Mouse (Mus musculus) right cerebral cortex, postnatal 25 days (tissue): ENCODE measurements around the gene 1520401A03Rik.
A peak's percentile ranks its signal among the peaks of the same experiment; 100 is the strongest.

ENCODE experiments used
- DNase-seq: peaks from one replicate; pipeline ENCODE4 v3.0.0; 2022

Gene 1520401A03Rik

DNA sequence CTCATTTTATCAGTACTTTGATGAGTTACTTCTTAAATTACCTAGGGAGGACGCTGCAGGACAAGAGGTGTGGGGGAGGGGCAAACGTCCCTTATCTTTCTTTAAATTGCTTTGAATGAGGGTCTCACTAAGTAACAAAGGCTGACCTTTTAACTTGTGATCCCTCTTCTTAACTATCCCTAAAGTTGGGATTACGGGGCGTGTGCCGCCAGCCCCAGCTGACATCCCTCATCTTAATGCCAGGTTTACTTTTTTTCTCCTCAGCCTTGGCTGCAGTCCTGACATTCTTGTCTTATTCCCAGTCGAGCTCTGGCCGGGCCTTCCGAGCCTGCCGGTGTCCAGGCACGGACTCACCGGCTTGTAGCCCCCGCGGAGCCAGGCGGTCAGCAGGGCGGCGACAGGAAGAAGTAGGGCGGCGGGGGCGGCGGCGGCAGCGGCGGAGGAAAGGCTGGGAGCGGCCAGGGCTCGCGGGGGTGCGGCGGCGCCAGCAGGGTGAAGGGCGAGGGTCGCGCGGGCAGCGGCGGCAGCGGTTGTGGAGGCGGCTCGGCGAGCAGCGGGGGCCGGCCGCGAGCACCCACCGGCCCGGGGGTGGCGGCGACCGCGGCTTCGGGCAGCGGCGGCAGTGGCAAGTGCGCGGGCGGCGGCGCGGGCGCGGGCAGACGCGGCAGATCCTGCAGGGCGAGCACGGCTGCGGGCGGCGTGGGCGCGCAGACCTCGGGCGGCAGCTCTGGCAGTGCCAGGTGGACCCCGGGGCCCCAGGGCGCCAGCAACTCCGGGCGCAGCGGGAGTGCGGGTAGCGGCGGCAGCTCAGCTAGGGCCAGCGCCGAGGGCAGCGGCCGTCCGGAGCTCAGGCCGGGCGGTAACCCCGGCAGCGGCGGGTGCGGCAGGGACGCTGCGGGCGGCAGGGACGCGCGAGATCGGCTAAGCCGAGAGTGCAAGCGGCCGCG, 23.2 kb downstream of the 1520401A03Rik start:
- peak; percentile 47 for DNase-seq

DNA sequence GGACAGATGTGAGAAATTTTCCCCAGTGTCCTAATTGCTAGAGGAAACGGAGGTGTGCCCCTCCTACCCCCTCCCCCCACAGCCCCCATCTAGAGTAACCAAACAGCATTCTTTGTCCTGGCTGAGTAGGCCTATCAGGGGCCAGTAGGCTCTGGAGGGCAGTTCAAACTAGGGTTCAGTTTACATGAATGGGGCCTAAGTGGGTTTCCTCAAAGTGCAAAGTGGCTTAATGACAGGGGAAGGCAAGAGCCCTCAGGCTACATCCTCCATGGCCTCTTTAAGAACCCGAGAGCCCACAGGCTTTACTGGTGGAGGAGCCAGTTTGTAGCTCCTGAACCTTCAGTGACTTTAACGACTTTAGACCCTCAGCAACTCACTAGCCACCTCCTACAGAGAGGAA, 26.8 kb downstream of the 1520401A03Rik start:
- DNase-seq = no peak

DNA sequence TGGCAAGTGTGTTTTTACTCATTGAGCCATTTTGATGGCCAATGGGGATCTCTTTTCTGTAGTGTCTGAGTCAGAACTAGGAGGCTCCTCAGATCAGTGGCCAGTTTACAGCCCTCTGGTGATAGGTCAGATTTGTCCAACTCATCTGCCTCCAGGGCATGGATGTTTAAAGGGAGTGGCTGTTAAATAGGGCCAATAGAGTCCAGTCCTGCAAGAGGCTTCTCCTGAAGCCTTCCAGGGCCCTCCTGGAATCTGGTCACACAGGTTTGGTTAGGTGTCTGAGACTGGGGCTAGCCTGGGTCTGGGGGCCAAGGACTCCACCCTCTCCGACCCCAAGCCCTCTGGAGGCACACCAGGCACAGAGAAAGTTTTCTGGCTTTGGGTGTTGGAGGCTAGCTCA, 28.1 kb downstream of the 1520401A03Rik start:
- DNase-seq = no peak

DNA sequence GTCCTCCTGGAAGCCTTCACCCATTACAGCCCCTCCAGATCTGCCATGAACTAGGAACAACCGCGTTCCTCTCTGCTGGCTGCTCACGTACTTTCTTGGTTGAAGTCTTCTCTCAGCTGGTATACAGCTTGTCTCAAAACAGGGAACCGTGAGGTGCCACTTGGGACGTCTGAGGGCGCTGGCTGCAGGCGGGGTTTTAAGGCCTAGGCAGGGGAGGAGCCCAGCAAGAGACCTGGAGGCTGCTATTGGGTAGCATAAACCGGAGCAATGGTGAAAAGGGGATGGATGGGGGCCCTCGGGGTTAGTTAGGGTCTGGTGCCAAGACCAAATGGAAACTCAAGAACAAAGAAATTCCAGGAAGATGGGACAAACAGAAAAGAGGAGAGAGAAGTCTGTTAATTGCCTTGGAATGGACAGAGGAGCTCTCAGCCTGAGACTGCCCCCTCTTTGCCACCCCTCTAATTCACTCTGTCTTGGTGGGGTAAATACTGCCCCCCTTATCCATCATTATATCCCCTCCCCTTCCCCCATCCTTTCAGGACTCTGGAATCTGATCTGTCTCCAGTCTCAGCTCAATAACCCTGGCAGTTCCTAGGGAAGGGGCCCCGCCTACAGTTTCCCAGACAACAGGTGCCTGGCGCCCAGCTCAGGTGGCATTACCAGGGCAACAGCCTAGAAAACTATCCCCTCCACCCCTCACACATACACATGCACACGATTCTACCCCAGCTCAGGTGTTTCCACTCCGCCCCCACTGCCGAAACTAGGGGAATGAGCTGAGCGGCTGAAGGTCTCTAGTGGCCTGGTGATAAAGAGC, 38.5 kb downstream of the 1520401A03Rik start, which contains the start of gene Cldn9:
Gene Cldn9 (minus strand): TSS at position 171 of the 817 bp plus-strand sequence.
- no peak for DNase-seq

DNA sequence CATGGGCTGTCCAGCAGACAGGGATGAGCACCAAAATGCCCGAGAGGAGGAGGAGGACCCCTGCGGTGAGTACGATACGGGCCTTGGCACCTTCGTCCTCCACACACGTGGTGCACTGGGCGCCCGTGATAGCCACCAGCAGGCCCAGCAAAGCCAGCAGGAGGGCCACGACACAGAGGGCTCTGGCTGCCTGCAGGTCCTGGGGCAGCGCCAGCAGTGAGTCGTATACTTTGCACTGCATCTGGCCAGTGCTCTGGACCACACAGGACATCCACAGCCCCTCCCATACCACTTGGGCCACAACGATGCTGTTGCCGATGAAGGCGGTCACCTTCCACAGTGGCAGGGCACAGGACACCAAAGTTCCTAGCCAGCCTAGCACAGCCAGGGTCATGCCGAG, 39.4 kb downstream of the 1520401A03Rik start:
- DNase-seq = no peak

DNA sequence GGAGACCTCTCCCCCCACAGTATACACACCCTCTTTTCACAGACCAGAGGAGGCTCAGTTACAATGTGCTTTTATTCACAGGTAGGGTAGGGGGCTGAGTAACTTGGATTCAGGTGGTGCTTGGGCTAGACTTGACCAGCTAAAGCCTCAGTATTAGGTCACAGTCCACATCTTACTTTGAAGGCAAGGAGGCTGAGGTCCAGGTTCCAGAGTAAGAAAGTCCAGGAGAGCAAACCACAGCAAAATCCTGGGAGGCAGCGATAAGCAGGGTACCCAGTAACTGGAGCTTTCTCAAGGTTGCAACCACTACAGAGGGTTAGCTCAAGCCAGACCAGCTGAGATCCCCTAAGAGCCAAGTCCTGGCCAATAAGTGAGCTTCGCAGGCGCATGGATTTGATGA, 40.1 kb downstream of the 1520401A03Rik start:
- DNase-seq = no peak

DNA sequence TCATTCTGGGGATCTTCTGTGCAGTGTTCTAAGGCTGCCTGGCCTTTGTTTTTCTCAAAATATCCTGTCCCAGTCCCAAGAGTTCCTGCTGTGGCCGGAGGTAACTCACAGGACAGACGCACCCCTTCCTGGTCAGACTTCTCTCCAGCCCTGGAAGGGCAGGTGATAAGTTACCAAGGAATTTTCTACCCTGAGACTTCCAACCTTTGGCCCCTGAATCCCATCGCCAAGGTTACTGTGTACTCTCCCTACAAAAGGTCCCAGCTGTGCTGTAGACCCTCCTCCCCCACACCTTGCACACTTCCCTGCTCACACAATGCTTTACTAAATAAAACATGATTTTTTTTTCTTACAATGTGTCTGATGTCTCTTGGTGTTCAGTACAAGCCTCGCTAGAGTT, 40.5 kb downstream of the 1520401A03Rik start:
- no peak for DNase-seq

DNA sequence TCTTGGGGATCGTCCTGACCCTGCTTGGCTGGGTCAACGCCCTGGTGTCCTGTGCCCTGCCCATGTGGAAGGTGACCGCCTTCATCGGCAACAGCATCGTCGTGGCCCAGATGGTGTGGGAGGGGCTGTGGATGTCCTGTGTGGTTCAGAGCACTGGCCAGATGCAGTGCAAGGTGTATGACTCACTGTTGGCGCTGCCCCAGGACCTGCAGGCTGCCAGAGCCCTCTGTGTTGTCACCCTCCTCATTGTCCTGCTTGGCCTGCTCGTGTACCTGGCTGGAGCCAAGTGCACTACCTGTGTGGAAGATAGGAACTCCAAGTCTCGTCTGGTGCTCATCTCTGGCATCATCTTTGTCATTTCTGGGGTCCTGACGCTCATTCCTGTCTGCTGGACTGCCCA, 41.5 kb downstream of the 1520401A03Rik start:
- no peak for DNase-seq

DNA sequence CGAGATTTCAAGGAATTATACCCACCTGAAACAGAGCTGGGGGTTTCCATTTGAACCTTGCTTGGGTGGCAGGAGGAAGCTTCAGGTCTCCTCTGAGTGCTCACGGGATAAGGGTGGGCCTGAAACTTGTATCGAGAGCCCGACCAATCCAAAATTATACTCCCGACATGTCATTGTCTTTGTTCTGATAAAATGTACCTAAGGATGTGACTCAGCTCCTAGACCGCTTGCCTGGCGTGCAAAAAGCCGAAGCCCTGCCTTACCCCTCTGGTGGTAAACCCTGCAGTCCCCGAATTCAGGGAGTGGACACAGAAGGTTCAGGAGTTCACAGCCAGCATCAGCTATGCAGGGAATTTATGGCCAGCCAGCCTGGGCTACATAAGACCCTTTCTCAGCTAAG, 42.2 kb downstream of the 1520401A03Rik start:
- DNase-seq = no peak

DNA sequence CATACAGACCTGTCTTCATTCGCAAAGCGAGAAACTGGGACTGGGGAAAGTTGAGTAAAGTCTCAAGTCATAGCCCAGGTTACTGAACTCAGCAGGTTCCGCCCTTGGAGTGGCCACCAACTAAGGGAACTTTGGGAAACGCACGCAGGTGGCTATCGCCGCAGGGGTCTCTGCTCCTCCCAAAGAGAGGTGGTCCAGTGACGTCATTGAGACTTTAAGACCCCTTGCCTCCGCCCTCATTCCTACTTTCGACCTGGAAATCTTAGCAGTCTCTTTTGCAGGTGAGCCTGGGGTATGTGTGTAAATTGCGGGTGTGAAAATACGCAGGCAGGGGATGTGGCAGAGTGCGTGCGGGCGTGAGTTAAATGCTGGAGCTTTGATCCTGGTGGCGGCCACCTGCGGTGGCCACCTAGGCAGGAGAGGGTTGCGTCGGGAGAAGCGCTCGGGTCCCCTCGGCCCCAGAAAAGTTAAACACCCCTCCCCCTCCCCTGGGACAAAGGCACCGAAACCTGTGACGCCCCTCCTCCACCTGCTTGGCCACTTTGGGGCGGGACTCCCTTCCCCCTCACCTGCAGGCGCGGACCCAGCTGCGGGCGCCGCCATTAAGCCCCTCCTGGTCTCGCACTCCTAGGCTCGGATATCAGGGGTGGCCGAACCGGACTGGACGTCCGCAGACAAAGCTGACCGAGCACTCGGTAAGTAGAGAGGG, 43.3 kb downstream of the 1520401A03Rik start, which contains the start of gene Cldn6:
Gene Cldn6 (plus strand): TSS at position 123 of the 709 bp plus-strand sequence.
- no peak for DNase-seq

DNA sequence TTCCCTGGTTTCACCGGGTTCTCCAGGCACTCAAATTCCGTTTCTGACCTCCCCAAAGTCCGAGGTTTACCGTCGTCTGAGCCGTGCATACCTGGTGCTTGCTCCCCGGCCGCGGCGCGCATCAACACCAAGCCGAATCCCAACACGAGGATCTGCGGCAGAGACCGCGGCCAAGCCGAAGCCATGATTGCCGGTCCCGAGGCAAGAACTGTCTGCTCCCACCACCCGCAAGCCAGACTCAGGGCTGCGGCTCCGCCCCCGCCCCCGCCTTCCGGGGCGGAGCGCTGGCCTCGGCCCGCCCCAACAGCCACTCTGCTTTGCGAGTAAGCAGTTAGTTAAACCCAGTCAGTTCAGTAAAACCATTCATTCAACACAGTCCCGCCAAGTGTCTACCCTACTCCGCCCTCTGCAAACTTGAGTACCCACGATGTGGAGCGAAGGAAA, 45.3 kb downstream of the 1520401A03Rik start, which contains the start of gene Tnfrsf12a:
Gene Tnfrsf12a (minus strand): TSS at position 233 of the 444 bp plus-strand sequence.
- DNase-seq = peak; percentile 84

DNA sequence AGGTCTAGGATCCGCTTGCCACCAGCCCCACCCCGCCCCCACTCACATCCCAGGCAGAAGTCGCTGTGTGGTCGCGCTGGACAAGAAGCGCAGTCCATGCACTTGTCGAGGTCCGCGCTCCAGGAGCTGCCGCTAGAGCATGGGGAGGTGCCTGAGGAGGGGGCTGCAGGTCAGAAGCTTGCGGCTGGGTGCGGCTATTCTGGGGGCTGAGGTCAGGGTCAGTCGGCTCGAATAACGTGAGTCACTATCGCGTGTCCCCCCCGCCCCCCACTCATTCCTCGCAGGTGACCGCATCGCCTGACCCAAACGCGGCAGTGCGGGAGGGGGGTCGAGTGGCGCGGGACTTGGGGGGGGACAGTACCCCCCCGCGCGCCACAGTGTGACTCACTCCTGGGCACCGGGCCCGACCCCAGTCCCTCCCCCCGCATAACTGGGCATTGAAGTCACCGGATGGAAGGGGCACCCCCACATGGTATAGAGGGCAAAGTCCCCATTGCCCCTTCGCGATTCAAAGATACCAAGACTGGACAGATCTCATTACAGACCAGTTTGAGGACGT, 46.0 kb downstream of the 1520401A03Rik start:
- DNase-seq = no peak

DNA sequence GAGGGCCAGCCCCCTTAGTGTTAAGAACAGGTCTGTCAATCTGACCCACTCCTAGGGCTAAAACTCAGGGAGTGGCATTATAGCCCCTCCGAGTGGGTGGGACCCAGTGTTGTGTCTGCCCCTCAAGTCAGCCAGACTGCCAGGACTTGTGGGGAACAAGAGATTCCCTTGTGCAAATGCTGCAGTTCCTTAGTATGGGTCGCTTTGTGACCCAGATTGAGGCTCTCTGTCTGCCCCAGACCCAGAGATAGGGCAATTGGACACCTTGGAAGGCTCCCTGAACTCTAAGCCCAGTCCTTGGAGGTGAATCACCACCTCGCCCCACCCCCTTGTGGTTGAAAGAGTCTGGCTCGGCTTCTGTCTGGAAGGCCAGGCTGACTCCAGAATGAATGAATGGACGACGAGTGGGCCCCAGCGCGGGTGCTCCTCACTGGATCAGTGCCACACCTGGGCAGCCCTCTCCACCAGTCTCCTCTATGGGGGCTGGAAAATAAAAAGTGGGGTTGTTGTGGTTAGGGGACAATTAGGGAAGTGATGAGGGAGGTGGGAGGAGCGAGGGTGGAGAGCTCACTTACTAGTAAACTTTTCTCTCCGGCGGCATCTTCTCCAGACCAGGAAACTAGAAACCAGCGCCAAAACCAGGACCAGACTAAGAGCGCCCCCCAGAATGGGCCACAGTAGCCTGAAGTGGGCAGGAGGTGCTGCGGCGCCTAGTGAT, 46.9 kb downstream of the 1520401A03Rik start:
- no peak for DNase-seq

DNA sequence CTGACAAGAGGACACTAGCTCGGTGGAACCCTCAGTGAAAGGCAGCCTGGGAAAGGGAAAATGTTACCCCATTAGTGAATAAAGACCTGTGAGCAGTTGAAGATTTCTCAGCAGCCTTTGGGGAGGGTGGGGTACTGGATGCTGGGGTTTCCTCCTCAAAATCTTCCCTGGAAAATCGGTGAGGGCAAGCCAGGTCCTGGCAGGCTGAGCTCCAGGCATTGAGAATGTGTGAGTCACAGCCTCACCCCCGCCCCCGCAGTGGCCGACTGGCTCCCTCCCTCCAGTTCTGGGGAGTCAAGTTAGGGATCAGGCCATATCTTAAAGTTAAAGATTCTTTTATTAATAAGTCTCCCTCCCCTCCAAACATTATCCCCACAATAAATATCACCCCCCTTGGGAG, 47.5 kb downstream of the 1520401A03Rik start:
- DNase-seq = no peak

DNA sequence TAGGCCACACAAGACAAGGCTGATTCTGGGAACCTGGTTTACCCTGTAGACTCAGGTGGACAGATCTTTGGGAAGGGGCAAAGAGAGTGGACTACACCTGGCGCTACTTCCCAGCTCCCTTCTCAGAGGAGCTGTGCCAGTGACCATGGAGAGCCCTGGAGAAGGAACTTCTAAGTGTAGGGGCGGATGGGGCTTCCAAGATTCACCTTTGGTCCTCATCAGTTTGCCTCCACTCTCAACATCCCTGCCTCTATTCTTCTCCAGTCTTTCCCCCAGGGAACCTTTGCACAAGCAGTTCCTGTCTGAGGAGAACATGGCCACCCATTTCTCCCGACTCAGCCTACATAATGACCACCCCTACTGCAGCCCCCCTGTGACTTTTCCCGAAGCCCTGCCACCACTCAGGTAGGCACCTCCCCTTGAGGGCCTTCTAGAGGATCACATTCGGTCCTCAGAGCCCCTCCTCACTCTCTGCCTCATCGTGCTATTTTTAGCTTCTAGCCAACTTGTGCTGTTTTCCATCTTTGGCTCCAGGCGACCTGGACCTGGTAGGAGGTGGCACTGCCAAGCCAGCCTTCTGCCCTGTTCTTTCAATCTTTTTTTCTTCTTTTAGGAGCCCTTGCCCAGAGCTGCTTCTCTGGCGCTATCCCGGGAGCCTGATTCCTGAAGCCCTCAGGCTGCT, 48.2 kb downstream of the 1520401A03Rik start:
- no peak for DNase-seq

DNA sequence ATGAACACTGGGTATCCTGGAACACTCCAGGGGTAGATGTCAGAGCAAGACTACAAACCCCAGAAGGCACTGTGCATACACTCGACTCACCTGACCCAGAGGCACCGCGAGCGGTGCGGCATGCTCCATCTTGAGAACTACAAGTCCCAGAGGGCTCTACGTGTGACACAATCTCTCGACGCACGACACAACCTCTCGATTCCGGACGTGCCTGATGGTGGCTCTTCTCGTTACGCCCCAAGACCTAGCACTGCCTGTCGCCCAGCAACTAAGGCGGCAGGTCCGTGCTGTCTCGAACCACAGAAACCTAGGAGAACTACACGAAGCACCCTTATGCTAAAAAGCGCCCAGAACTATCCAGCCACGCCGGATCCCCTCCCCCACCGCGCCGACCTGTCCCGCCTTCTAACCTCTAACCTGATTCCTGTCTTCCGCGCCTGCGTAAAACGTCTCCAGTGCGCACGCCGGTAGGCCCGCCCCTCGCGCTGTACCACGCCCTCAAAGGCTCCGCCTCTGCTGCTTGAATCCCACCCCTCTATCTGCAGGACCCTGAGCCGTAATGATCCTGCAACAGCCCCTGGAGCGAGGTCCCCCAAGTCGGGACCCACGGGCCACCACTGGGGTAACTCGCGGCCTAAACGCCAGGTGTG, 49.0 kb downstream of the 1520401A03Rik start, which contains the start of the genes Hcfc1r1 and Thoc6:
Gene Hcfc1r1 (plus strand): TSS at position 173 of the 650 bp plus-strand sequence.
Gene Thoc6 (minus strand): TSS at position 459 of the 650 bp plus-strand sequence.
- DNase-seq = peak; percentile 95

DNA sequence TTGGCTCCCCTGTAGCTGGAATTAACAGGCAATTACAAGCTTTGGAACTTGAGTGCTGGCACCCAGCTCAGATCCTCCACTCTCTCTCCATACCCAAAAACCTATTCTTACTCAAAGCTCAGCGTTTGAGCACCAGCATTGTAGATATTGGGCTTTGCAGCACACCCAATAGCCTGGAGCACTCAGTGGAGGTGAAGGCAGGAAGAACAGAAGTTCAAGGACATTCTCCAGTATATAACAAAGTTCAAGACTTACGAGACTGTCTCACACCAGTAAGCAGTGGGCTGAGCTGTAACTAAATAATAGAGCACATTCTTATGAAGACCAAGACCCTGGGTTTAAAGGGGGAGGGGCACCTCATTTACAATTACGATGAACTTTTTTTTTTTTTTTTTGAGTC, 49.8 kb downstream of the 1520401A03Rik start:
- no peak for DNase-seq

DNA sequence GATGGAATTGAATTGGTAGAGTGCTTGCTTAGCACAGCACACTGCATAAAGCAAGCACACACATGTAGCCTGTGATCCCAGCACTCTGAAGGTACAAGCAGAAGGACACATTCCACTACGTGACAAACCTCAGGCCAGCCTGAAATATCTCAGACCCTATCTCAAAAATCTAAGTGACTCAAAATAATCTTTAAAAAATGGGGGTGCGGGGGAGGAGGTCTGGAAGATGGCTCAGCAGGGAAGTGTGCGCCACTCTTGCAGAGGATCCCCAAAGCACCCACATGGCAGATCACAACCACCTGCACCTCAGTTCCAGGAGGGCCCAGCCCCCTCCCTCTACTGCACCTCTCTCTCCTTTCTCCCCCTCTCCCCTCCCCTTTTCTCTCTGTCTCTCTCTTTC, 51.1 kb downstream of the 1520401A03Rik start:
- no peak for DNase-seq

DNA sequence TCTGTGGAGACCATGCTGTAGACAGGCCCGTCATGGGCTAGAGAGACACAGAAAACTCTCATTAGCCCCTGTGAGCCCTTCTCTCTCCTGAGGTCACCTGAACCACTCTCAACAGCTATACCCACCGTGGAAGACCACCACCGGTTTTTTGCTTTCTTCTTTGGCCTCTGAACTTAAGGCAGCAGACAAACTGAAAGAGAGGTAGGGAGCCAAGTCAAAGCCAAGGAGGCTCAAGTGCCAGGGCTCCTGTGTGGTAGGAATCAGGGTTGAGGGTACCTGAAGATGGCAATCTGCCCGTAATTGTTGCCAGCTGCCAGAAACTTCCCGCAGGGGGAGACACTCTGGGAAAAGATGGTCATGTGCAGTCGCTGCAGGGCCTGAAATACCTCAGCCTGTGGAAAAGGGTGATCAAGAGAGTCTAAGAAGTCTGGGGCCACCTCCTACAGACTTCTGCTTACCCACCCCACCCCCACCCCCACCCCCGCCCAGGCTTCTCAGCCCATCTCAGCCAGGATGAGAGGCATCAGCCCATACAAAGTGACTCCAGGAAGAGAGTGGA, 52.0 kb downstream of the 1520401A03Rik start:
- DNase-seq = no peak

DNA sequence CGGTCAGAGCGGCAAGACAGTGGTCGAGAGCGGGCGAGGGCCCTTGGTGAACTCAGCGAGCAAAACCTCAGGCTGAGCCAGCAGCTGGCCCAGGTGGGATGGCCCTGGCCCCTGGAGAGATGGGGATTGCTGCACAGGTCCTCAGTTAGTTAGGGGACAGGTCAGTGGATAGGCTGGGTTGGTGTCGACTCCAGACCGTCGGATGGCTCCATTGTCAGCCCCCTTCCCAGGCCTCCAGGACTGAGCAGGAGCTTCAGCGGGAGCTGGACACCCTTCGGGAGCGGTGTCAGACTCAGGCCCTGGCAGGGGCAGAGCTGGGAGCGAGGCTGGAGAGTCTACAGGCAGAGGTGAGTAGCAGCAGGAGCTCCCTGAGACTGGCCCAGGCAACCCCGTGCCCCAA, 57.1 kb downstream of the 1520401A03Rik start:
- DNase-seq = no peak
